Mouse (Mus musculus) forebrain, embryonic 10.5 days (tissue): ENCODE results near the gene Utrn. TPM values are rescaled to one million over a fixed set of nuclear protein-coding genes. Genes with fewer than 3 reads are reported as not detected.

ENCODE experiments used
- DNase-seq: peaks from one replicate; pipeline ENCODE4 v3.0.0-alpha.2; 2017; ENCODE audit warnings: low spot score; ENCODE audit errors: extremely low spot score
- H3K27ac ChIP-seq: fragments of 300-500 bp; sonication (generic); 2 replicates; pipeline ENCODE4 v1.5.1; 2016; ENCODE audit warnings: mild to moderate bottlenecking
- H3K27me3 ChIP-seq: fragments of 300-500 bp; sonication (generic); 2 replicates; pipeline ENCODE4 v1.6.1; 2016; ENCODE audit warnings: mild to moderate bottlenecking; ENCODE audit not compliant: poor library complexity, severe bottlenecking
- H3K36me3 ChIP-seq: fragments of 300-500 bp; sonication (generic); replicated peaks from 2 replicates; pipeline ENCODE4 v1.6.1; 2016; ENCODE audit warnings: mild to moderate bottlenecking, moderate library complexity
- H3K4me1 ChIP-seq: fragments of 300-500 bp; sonication (generic); 2 replicates; pipeline ENCODE4 v1.6.1; 2016
- H3K4me3 ChIP-seq: fragments of 300-500 bp; sonication (generic); 2 replicates; pipeline ENCODE4 v1.5.1; 2016; ENCODE audit warnings: mild to moderate bottlenecking, moderate library complexity
- H3K9me3 ChIP-seq: fragments of 300-500 bp; sonication (generic); 2 replicates; pipeline ENCODE4 v1.6.1; 2016; ENCODE audit warnings: mild to moderate bottlenecking, moderate library complexity
- WGBS: fragments of 180-500 bp; shearing (Covaris S2); methylation state at CpG from one replicate; pipeline ENCODE4 v1.1.7; 2016; 5-methylcytosine and 5-hydroxymethylcytosine counted together
- polyA plus RNA-seq: library from polyadenylated mRNA; unstranded; fragments of >200 nt; fragmentation: Nextera tagmentation; extraction: Ambion mirVana; gene quantifications from 2 replicates; pipeline ENCODE4 v1.2.1, GENCODE M21; 2016

Gene Utrn
- polyA plus RNA-seq, 1 experiment from 2014 or later, result 44.3 TPM

DNA sequence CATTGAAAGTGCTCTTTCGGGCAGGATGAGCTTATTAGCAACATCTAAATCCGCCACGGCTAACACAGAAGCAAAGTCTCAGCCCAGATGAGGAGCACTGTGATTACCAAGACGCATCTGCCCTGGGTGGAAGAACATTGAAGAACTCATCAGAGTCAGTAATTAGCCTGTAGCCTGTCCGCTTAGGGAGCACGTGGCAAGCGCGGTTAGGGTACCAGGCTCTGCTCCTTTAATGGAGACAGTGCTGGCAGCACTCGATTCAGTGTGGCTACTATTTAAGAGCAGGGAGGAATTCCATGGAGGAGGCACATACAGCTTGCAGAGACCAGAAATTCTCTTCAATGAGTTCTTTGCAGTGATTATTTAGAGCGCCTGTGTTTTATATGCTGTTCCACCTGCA is 294.4 kb downstream of the Utrn start:
- DNase-seq, result no peak
- peak overlapping the region; percentile 30; the same call in 1 of the 2 replicates for H3K27ac ChIP-seq
- no peaks in the 10 kb centered on the region for H3K9me3 ChIP-seq
- 43% methylated on average over 10 of the region's 10 CpGs for WGBS
- no peak overlapping the region for H3K4me3 ChIP-seq
- H3K36me3 ChIP-seq, result no peaks in the 10 kb centered on the region
- H3K4me1 ChIP-seq, result peaks cover 51% of the 10 kb centered on the region
- no peaks in the 10 kb centered on the region for H3K27me3 ChIP-seq

GRCm38 (mm10) chr10:12573601-12574000 is 295.6 kb downstream of the Utrn start:
- no peaks in the 10 kb centered on the region for H3K9me3 ChIP-seq
- DNase-seq, result no peak
- no peaks in the 10 kb centered on the region for H3K36me3 ChIP-seq
- peaks cover 42% of the 10 kb centered on the region for H3K4me1 ChIP-seq
- H3K27me3 ChIP-seq, result no peaks in the 10 kb centered on the region
- WGBS, result 7% methylated on average over 5 of the region's 6 CpGs
- peak overlapping the region; percentile 63 for H3K27ac ChIP-seq
- 0 out of 2 replicates have a peak overlapping the region, but pooled peaks have one; percentile 10 for H3K4me3 ChIP-seq

GRCm38 (mm10) chr10:12572759-12573158 is 296.4 kb downstream of the Utrn start:
- Histone ChIP-seq H3K4me1 (peaks cover 42% of the 10 kb centered on the region), H3K9me3 (no peaks in the 10 kb centered on the region), H3K27me3 (no peaks in the 10 kb centered on the region), H3K36me3 (no peaks in the 10 kb centered on the region), H3K4me3 (no peak overlapping the region), H3K27ac (no peak overlapping the region)
- DNase-seq, result no peak
- WGBS, result 10% methylated on average over 4 of the region's 4 CpGs

- Histone ChIP-seq H3K9me3 (no peaks in the 10 kb centered on the region), H3K4me3 (no peak overlapping the region), H3K36me3 (no peaks in the 10 kb centered on the region), H3K27me3 (no peaks in the 10 kb centered on the region), H3K4me1 (peaks cover 6% of the 10 kb centered on the region; the same call in 1 of the 2 replicates), H3K27ac (no peak overlapping the region)
- WGBS, result 80% methylated on average over 4 of the region's 4 CpGs
- no peak for DNase-seq
Measured at GRCm38 (mm10) chr10:12564425-12564824, 304.7 kb downstream of the Utrn start.

DNA sequence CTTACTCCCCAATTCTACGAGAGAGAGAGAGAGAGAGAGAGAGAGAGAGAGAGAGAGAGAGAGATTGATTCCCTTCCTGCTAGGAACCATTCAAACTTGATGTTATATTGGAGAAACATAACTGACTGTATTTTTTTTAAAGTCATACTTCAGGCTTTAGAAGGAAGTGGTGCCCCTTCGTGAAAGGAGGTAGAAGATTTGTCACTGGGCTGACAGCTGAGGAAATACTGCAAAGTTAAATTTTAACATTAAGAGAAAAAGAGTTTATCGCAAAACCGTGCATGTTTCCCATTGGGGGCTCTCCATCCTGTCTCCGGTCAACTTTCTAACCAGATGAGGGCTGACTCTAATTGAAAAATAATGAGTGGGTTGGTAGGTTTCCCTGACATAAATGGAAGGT is 310.4 kb downstream of the Utrn start:
- H3K36me3 ChIP-seq, result no peaks in the 10 kb centered on the region
- H3K4me3 ChIP-seq, result no peak overlapping the region
- peaks cover 15% of the 10 kb centered on the region for H3K4me1 ChIP-seq
- no peak overlapping the region for H3K27ac ChIP-seq
- no peaks in the 10 kb centered on the region for H3K27me3 ChIP-seq
- H3K9me3 ChIP-seq, result no peaks in the 10 kb centered on the region
- WGBS, result 90% methylated on average over 5 of the region's 5 CpGs
- no peak for DNase-seq

GRCm38 (mm10) chr10:12554090-12554718 is 315.0 kb downstream of the Utrn start:
- peaks cover 16% of the 10 kb centered on the region for H3K27me3 ChIP-seq
- H3K27ac ChIP-seq, result no peak overlapping the region
- H3K4me1 ChIP-seq, result peaks cover 48% of the 10 kb centered on the region
- H3K9me3 ChIP-seq, result no peaks in the 10 kb centered on the region
- no peaks in the 10 kb centered on the region for H3K36me3 ChIP-seq
- DNase-seq, result no peak
- no peak overlapping the region for H3K4me3 ChIP-seq
- 70% methylated on average over 2 of the region's 2 CpGs for WGBS

- Histone ChIP-seq H3K27ac (peak overlapping the region; percentile 72), H3K4me1 (peaks cover 62% of the 10 kb centered on the region), H3K9me3 (no peaks in the 10 kb centered on the region), H3K4me3 (no peak overlapping the region), H3K27me3 (peaks cover 16% of the 10 kb centered on the region), H3K36me3 (no peaks in the 10 kb centered on the region)
- DNase-seq, result no peak
- WGBS, result 43% methylated on average over 5 of the region's 5 CpGs
Measured at GRCm38 (mm10) chr10:12552890-12553278, 316.3 kb downstream of the Utrn start.

- H3K9me3 ChIP-seq, result no peaks in the 10 kb centered on the region
- 26% methylated on average over 11 of the region's 11 CpGs for WGBS
- peak overlapping the region; percentile 72 for H3K27ac ChIP-seq
- H3K27me3 ChIP-seq, result peaks cover 18% of the 10 kb centered on the region
- H3K4me3 ChIP-seq, result no peak overlapping the region
- DNase-seq, result no peak
- H3K4me1 ChIP-seq, result peaks cover 67% of the 10 kb centered on the region
- H3K36me3 ChIP-seq, result no peaks in the 10 kb centered on the region
Measured at GRCm38 (mm10) chr10:12552196-12552889, 316.8 kb downstream of the Utrn start.

GRCm38 (mm10) chr10:12551735-12552134 is 317.4 kb downstream of the Utrn start:
- WGBS, result 57% methylated on average over 5 of the region's 5 CpGs
- Histone ChIP-seq H3K4me3 (no peak overlapping the region), H3K9me3 (no peaks in the 10 kb centered on the region), H3K27me3 (peaks cover 23% of the 10 kb centered on the region), H3K4me1 (peaks cover 73% of the 10 kb centered on the region), H3K36me3 (no peaks in the 10 kb centered on the region), H3K27ac (0 out of 2 replicates have a peak overlapping the region, but pooled peaks have one; percentile 72)
- DNase-seq, result no peak

GRCm38 (mm10) chr10:12549945-12550540 is 319.1 kb downstream of the Utrn start:
- Histone ChIP-seq H3K9me3 (no peaks in the 10 kb centered on the region), H3K27me3 (peaks cover 29% of the 10 kb centered on the region), H3K4me3 (no peak overlapping the region), H3K27ac (no peak overlapping the region), H3K36me3 (no peaks in the 10 kb centered on the region), H3K4me1 (peaks cover 79% of the 10 kb centered on the region)
- no peak for DNase-seq
- WGBS, result 46% methylated on average over 1 of the region's 1 CpGs

- Histone ChIP-seq H3K27ac (no peak overlapping the region), H3K27me3 (peaks cover 29% of the 10 kb centered on the region), H3K9me3 (no peaks in the 10 kb centered on the region), H3K4me3 (0 out of 2 replicates have a peak overlapping the region, but pooled peaks have one; percentile 51), H3K36me3 (no peaks in the 10 kb centered on the region), H3K4me1 (peaks cover 74% of the 10 kb centered on the region)
- 20% methylated on average over 5 of the region's 5 CpGs for WGBS
- DNase-seq, result no peak
Measured at GRCm38 (mm10) chr10:12549261-12549660, 319.9 kb downstream of the Utrn start.

DNA sequence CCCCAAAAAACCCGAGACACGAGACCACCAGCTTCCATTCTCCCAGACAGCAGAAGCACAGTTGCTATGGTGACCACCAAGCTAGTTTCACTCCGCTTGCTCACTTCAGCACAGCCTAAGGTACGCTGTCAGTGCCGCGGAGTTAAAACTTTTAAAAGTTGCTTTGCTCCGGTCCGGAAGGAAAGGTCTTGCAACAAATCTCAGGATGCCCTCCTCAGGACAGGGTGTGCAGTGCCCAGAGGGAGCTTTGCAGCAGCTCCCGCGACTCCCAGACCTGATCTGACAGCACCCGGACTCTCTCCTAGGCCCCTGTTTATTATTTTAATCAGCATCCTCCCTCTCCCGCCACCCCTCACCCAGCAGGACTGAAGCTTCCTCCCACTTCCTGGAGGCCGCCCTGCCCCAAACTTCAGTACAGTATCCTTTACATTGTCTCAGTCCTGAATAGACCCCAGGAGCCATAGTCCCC is 320.5 kb downstream of the Utrn start:
- H3K4me1 ChIP-seq, result peaks cover 68% of the 10 kb centered on the region
- H3K36me3 ChIP-seq, result no peaks in the 10 kb centered on the region
- H3K9me3 ChIP-seq, result no peaks in the 10 kb centered on the region
- H3K27me3 ChIP-seq, result peaks cover 29% of the 10 kb centered on the region
- H3K27ac ChIP-seq, result peak overlapping the region; percentile 72; the same call in 1 of the 2 replicates
- peak; percentile 52 for DNase-seq
- peak overlapping the region; percentile 51 for H3K4me3 ChIP-seq
- WGBS, result 0% methylated on average over 13 of the region's 13 CpGs
